Mouse (Mus musculus) olfactory bulb, adult 2 months (tissue): ENCODE measurements around the gene Amn1. TPM values are rescaled to one million over a fixed set of nuclear protein-coding genes. Genes with fewer than 3 reads are reported as not detected.

ENCODE experiments used
- H3K27ac ChIP-seq: fragments of 200-500 bp; 2 replicates; pipeline ENCODE4 v1.5.1; 2012; ENCODE audit warnings: low read depth, low read length; ENCODE audit not compliant: insufficient read depth
- H3K4me1 ChIP-seq: fragments of 200-500 bp; 2 replicates; pipeline ENCODE4 v1.6.1; 2012; ENCODE audit warnings: low read length; ENCODE audit not compliant: control insufficient read depth, insufficient read depth
- H3K4me3 ChIP-seq: fragments of 200-500 bp; 2 replicates; pipeline ENCODE4 v1.5.1; 2012; ENCODE audit warnings: mild to moderate bottlenecking, low read depth, low read length, moderate library complexity; ENCODE audit not compliant: insufficient read depth
- CTCF ChIP-seq: fragments of 200-500 bp; IDR thresholded peaks from 2 replicates; pipeline ENCODE4 v1.5.1; 2012; ENCODE audit warnings: low read depth, mild to moderate bottlenecking, low read length, moderate library complexity; ENCODE audit not compliant: insufficient read depth
- POLR2A ChIP-seq: fragments of 200-500 bp; IDR thresholded peaks from 2 replicates; pipeline ENCODE4 v1.6.1; 2012; ENCODE audit warnings: mild to moderate bottlenecking, low read depth, low read length, moderate library complexity; ENCODE audit not compliant: insufficient read depth
- WGBS: fragments of 180-500 bp; shearing (Covaris S2); methylation state at CpG from one replicate; pipeline ENCODE4 v1.1.7; 2018; 5-methylcytosine and 5-hydroxymethylcytosine counted together
- polyA plus RNA-seq: library from polyadenylated mRNA; stranded (reverse); fragments of >200 nt; gene quantifications from 2 replicates; pipeline ENCODE4 v1.2.4, GENCODE M21; 2012; ENCODE audit warnings: low replicate concordance; ENCODE audit not compliant: missing spikeins, insufficient read depth, insufficient read length

Gene Amn1
- polyA plus RNA-seq, 1 experiment = not detected

- no peak for TF ChIP-seq POLR2A
- no peak for TF ChIP-seq CTCF
- H3K27ac ChIP-seq = no peak overlapping the region
- no peaks in the 10 kb centered on the region for H3K4me1 ChIP-seq
- WGBS = 78% methylated on average over 2 of the region's 2 CpGs
- H3K4me3 ChIP-seq = no peak overlapping the region
Observed at GRCm38 (mm10) chr6:149118935-149119334, 69.6 kb downstream of the Amn1 start.

- TF ChIP-seq POLR2A (no peak), CTCF (no peak)
- H3K4me3 ChIP-seq = no peak overlapping the region
- H3K27ac ChIP-seq = no peak overlapping the region
- H3K4me1 ChIP-seq = no peaks in the 10 kb centered on the region
Observed at GRCm38 (mm10) chr6:149116992-149117391, 71.5 kb downstream of the Amn1 start.

- Histone ChIP-seq H3K27ac (no peak overlapping the region), H3K4me3 (no peak overlapping the region), H3K4me1 (peaks cover 3% of the 10 kb centered on the region; the same call in 1 of the 2 replicates)
- 38% methylated on average over 2 of the region's 2 CpGs for WGBS
- TF ChIP-seq CTCF (no peak), POLR2A (no peak)
Observed at GRCm38 (mm10) chr6:149108909-149109308, 79.6 kb downstream of the Amn1 start.

GRCm38 (mm10) chr6:149107615-149108014 lies 80.9 kb downstream of the Amn1 start:
- WGBS = 85% methylated on average over 3 of the region's 3 CpGs
- Histone ChIP-seq H3K27ac (no peak overlapping the region), H3K4me1 (peaks cover 3% of the 10 kb centered on the region; the same call in 1 of the 2 replicates), H3K4me3 (no peak overlapping the region)
- TF ChIP-seq CTCF = no peak
- no peak for TF ChIP-seq POLR2A

Other genes starting within 250 kb of the Amn1 start
- not detected in 2 replicates for gene Sinhcaf, start 242.2 kb downstream of the Amn1 start, polyA plus RNA-seq
- 30.8 TPM in 1 of 2 replicates, not detected in the other for gene Dennd5b, start 87.0 kb downstream of the Amn1 start, polyA plus RNA-seq
- gene Gm10203, start 58.5 kb downstream of the Amn1 start, polyA plus RNA-seq = not detected in 2 replicates
- not detected in 2 replicates for gene Etfbkmt, start 48.9 kb downstream of the Amn1 start, polyA plus RNA-seq
- not detected in 2 replicates for gene Resf1, start 120.7 kb upstream of the Amn1 start, polyA plus RNA-seq
- gene Bicd1, start 220.2 kb upstream of the Amn1 start, polyA plus RNA-seq = not detected in 2 replicates